Mouse (Mus musculus): Measurements from ENCODE around the gene 4921507P07Rik. TPM values are rescaled to one million over a fixed set of nuclear protein-coding genes. Genes with fewer than 3 reads are reported as not detected.
"Not testable (repeated sequence)": the region's sequence is repeated elsewhere in the genome, so short reads cannot be mapped to it uniquely, and the experiment has no call there.

4921507P07Rik gene
- 0.44 and 0.49 TPM in 2 replicates for polyA plus RNA-seq (2016; fragmentation: Nextera tagmentation; extraction: Ambion mirVana)

DNA sequence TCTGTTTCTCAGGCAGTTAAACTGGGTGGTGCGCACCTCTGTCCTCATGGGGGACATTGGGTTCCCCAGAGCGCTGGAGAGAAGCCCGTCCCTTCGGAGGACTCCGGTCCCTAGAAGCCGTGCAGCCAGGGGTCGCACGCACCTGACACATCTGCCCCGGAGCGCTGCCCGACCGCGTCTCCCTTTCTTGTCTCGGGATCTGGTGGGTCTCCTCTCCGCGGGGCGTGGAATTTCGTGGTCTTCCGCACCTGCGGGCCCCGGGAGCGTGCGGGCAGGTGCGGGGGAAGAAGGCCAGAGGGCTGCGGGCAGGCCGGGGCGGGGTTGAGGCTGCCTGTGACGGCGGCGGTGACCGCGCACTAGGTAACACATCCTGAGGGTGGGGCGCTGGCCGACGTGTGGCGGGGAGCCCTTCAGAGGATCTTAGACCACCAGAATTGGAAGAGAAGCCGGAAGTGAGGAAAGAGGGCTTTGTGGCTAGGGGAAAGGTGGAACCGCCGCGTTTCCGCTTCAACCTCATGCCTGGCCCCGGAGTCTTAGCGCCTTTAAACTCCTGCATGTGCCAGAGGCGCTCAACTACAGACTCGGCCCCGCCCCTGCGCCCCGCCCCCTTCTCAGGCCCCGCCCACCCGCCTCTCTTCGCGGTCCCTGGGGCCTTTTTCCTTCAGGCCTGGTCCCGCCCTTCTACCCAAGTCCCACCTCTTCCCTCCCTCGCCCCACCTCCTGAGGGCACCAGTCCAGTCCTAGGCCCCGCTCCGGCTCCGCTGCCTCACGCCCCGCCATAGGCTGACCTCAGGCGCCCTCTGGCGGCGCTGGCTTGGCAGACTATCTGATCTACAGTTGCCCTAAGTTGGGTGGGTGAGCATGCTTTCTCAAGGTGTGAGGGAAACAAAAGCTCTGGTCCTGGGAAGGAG is at the start of gene 4921507P07Rik:
Gene 4921507P07Rik, minus strand, starts transcription at position 332 of the 911 bp plus-strand sequence.
- peak within 1 kb of the TSS; percentile 70 for H3K4me3 ChIP-seq
- WGBS = 1% methylated on average over 61 of the region's 62 CpGs
- no peaks in the 10 kb centered on the region for H3K9me3 ChIP-seq
- peaks cover 4% of the 10 kb centered on the region; the same call in 1 of the 2 replicates for H3K36me3 ChIP-seq
- peaks cover 10% of the 10 kb centered on the region for H3K27me3 ChIP-seq (ENCODE audit: insufficient read depth, poor library complexity, severe bottlenecking)
- peaks cover 18% of the 10 kb centered on the region for H3K4me1 ChIP-seq
- DNase-seq (ENCODE audit: low spot score) = peak; percentile 98
- H3K27ac ChIP-seq = peak within 1 kb of the TSS; percentile 83

DNA sequence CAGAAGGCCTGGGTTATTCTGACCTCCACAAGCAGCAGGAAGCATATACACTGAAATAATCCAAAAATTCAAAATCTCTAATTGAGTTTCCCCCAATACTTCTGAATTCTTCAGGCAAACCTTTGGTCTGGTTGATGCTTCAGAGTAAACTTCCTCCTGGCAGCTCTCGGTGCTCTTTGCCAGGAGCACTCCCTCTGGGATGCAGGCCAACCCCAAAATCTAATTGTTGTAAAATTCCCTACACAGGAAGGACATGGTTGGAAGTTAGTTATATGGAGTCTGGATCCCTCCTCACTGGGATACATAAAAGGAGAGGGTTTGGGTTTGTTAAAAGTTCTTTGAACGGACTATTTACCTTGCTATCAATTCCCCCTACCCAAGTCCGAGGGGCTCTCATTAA is 48.3 kb upstream of the 4921507P07Rik start:
- H3K4me1 ChIP-seq = peaks cover 4% of the 10 kb centered on the region; the same call in 1 of the 2 replicates
- H3K36me3 ChIP-seq = no peaks in the 10 kb centered on the region
- WGBS = 82% methylated on average over 3 of the region's 3 CpGs
- no peak overlapping the region for H3K4me3 ChIP-seq
- H3K27me3 ChIP-seq (ENCODE audit: insufficient read depth, poor library complexity, severe bottlenecking) = no peaks in the 10 kb centered on the region
- H3K27ac ChIP-seq = no peak overlapping the region
- H3K9me3 ChIP-seq = no peaks in the 10 kb centered on the region
- no peak for DNase-seq (ENCODE audit: low spot score)

DNA sequence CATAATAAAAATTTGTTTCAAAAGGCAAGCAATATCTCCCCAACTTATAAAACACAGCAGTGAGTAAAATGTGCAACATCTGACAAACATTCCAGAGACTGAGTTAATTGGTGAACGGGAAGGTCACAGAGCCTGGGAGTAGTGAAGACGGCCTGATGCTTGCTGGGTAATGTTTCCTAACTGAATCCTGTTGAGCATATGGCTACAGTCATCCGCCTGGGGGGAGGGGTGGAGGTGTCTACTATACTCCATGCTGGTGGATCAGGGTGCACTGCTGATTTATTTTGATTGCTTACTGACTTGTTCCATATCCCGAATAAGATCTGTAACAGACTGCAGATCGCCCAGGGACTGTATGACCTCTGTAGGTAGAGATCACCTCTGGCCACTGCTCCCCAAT is 45.5 kb upstream of the 4921507P07Rik start:
- Histone ChIP-seq H3K27ac (no peak overlapping the region), H3K4me3 (no peak overlapping the region), H3K27me3 (ENCODE audit: insufficient read depth, poor library complexity, severe bottlenecking) (no peaks in the 10 kb centered on the region), H3K9me3 (no peaks in the 10 kb centered on the region), H3K36me3 (no peaks in the 10 kb centered on the region), H3K4me1 (peaks cover 8% of the 10 kb centered on the region; the same call in 1 of the 2 replicates)
- no peak for DNase-seq (ENCODE audit: low spot score)
- 71% methylated on average over 5 of the region's 5 CpGs for WGBS

DNA sequence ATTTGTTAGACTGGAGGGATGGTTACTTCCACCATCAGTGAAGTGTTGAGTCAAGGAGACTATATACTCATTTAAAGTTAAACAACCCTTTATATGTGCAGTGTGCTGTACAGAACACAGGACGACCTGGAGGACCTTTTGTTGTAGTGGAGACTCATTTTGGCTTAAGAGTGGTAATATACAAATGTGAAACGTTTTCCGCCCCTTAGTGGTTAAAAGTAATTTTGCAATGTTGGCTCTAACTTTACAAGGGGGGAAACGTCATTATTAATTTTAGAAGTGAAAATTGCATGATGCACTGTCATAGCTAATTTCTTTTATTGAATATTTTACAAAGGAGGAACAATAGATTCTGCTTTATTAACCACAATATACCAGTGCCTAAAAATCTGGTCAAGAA is 43.9 kb upstream of the 4921507P07Rik start:
- no peak for DNase-seq (ENCODE audit: low spot score)
- no peak overlapping the region for H3K27ac ChIP-seq
- H3K36me3 ChIP-seq = no peaks in the 10 kb centered on the region
- no peak overlapping the region for H3K4me3 ChIP-seq
- WGBS = 76% methylated on average over 4 of the region's 4 CpGs
- H3K4me1 ChIP-seq = peaks cover 8% of the 10 kb centered on the region; the same call in 1 of the 2 replicates
- no peaks in the 10 kb centered on the region for H3K27me3 ChIP-seq (ENCODE audit: insufficient read depth, poor library complexity, severe bottlenecking)
- no peaks in the 10 kb centered on the region for H3K9me3 ChIP-seq

DNA sequence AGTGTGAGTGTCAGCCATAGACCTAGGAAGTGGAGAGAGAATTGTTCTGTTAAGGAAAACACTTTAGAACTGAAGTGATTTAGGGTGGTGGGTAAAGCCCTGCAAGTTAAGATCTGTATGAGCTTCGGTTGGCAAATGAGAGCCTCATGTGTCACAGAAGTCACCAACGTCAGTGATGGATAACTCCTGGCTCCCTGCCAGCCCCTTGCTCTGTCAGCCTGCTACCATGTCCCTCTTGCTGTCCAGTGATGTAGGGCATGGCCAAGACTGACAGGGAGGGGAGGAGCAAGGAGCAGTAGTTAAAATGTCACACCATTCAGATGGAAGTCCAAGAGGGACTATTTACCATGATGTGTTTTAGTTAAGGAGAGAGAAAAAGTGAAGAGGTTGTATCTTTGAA is 43.2 kb upstream of the 4921507P07Rik start:
- peaks cover 8% of the 10 kb centered on the region; the same call in 1 of the 2 replicates for H3K4me1 ChIP-seq
- no peaks in the 10 kb centered on the region for H3K36me3 ChIP-seq
- no peaks in the 10 kb centered on the region for H3K27me3 ChIP-seq (ENCODE audit: insufficient read depth, poor library complexity, severe bottlenecking)
- no peaks in the 10 kb centered on the region for H3K9me3 ChIP-seq
- DNase-seq (ENCODE audit: low spot score) = no peak
- 36% methylated on average over 2 of the region's 2 CpGs for WGBS
- no peak overlapping the region for H3K27ac ChIP-seq
- no peak overlapping the region for H3K4me3 ChIP-seq

DNA sequence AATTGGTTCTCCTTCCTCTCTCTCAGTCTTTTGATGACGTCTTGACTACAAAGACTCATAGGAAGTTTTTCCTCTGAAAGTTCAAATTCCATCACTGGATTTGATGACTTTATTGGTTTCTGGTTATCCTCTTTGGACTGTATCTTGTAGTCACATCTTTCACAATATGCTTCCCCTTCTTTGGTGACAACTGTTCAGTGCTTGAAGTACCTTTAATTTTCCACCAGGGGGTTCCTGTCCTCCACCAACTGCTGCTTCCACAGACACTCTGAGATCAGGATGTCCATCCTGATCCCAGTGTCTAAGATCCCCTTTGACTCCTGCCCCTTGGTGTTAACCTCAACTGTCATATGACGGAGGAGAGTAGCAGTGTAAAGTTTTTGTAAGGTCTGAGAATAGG is 29.7 kb upstream of the 4921507P07Rik start:
- WGBS = 67% methylated on average over 2 of the region's 2 CpGs
- DNase-seq (ENCODE audit: low spot score); H3K4me3 ChIP-seq; H3K9me3 ChIP-seq; H3K4me1 ChIP-seq; H3K27me3 ChIP-seq (ENCODE audit: insufficient read depth, poor library complexity, severe bottlenecking); H3K36me3 ChIP-seq; H3K27ac ChIP-seq: not testable (repeated sequence)

DNA sequence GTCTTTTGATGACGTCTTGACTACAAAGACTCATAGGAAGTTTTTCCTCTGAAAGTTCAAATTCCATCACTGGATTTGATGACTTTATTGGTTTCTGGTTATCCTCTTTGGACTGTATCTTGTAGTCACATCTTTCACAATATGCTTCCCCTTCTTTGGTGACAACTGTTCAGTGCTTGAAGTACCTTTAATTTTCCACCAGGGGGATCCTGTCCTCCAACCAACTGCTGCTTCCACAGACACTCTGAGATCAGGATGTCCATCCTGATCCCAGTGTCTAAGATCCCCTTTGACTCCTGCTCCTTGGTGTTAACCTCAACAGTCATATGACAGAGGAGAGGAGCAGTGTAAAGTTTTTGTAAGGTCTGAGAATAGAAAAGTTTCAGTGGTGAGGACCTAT is 21.8 kb upstream of the 4921507P07Rik start:
- H3K4me1 ChIP-seq; DNase-seq (ENCODE audit: low spot score); H3K9me3 ChIP-seq; H3K4me3 ChIP-seq; H3K36me3 ChIP-seq; H3K27me3 ChIP-seq (ENCODE audit: insufficient read depth, poor library complexity, severe bottlenecking); H3K27ac ChIP-seq: not testable (repeated sequence)
- WGBS = 80% methylated on average over 1 of the region's 1 CpGs

DNA sequence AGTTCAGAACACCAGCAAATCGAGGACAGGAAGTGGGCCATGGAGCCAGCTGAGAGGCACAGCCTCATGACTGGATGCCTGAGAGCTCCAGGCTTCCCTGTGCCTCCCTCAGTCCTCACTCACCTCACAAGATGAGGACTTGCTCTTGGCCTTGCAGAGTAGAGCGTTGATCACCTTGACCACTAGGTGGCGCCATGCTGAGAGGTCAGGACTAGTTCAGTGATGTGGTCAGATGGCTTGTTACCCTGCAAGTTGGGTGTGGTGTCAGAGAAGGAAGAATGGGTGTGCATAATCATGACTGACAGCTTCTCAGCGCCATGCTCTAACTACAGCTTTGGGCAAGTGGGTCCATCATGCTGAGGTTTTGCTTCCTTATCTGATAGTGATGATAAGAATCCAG is 5.2 kb upstream of the 4921507P07Rik start:
- WGBS = 29% methylated on average over 4 of the region's 4 CpGs
- DNase-seq (ENCODE audit: low spot score) = no peak
- H3K36me3 ChIP-seq = no peaks in the 10 kb centered on the region

DNA sequence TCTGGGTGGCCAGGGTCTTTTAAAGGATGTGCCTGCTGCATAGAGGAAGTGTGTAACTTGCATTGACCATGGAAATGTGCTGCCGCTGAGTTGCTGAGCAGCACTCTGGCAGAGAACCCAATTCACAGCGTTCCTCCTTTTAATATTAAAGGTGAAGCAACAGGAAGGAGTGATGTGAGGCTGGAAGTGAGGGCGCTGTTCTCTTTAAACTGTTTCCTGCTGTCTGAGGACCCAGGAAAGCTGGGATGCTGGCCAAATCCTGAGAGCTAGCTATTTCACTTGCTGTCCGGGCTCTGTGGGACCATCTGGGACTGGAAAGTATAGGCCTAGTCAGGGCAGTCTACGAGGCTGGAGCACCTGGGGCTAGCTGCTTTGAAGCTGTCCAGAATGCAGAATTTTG is 2.1 kb upstream of the 4921507P07Rik start:
- no peak for DNase-seq (ENCODE audit: low spot score)
- Histone ChIP-seq H3K27me3 (ENCODE audit: insufficient read depth, poor library complexity, severe bottlenecking) (peaks cover 10% of the 10 kb centered on the region), H3K4me3 (no peak overlapping the region), H3K27ac (no peak overlapping the region), H3K9me3 (no peaks in the 10 kb centered on the region), H3K4me1 (peaks cover 15% of the 10 kb centered on the region), H3K36me3 (peaks cover 4% of the 10 kb centered on the region; the same call in 1 of the 2 replicates)
- 69% methylated on average over 5 of the region's 5 CpGs for WGBS

More for the DNA sequence above, 5.2 kb upstream of the 4921507P07Rik start:
- H3K9me3 ChIP-seq = no peaks in the 10 kb centered on the region
- H3K27ac ChIP-seq = no peak overlapping the region
- H3K4me3 ChIP-seq = no peak overlapping the region
- H3K27me3 ChIP-seq (ENCODE audit: insufficient read depth, poor library complexity, severe bottlenecking) = no peaks in the 10 kb centered on the region
- peaks cover 10% of the 10 kb centered on the region for H3K4me1 ChIP-seq

DNA sequence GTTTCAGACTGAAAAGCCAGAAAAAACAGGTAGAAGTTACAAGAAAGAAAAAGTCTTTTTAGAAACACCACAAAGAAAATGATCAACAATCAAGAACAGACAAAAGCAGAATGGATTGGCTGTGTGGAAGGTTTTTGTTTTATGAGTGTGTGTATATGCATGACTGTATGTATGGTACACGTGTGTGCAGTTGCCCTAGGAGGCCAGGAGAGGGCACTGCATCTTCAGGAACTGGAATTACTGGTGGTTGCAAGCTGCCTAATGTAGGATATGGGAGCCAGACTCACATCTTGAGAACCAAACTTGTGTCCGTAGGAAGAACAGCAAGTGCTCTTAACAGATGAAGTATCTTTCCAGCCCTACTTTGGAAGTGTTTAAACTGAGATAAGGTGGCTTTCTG is 2.1 kb downstream of the 4921507P07Rik start:
- DNase-seq (ENCODE audit: low spot score) = peak; percentile 41
- H3K4me1 ChIP-seq = peaks cover 18% of the 10 kb centered on the region
- peaks cover 4% of the 10 kb centered on the region; the same call in 1 of the 2 replicates for H3K36me3 ChIP-seq
- no peaks in the 10 kb centered on the region for H3K9me3 ChIP-seq
- peaks cover 10% of the 10 kb centered on the region for H3K27me3 ChIP-seq (ENCODE audit: insufficient read depth, poor library complexity, severe bottlenecking)
- WGBS = 74% methylated on average over 2 of the region's 2 CpGs
- no peak overlapping the region for H3K4me3 ChIP-seq
- H3K27ac ChIP-seq = no peak overlapping the region

DNA sequence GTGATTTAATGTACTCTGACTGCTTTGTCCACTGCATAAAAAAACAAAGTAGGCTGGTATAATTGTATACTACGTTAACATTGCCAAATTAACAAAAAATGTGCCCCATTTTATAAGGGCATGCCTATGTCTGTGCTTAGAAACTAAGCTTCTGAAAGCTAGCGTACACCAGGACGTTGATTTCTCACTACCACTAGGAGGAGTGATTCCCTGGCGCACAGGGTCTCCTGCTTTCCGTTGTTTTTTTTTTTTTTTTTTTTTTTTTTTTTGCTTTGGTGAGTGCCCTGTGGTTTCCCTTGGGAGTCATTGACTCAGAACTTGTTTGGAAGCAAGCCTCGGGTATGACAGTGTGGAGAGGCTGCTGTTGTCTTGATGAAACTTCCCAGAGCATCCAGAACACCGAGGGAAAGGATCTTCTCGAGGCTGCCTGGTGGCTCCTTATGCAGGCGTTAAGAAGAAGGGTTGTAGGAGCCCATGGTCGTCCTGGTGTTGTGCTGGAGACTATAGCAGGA is 3.0 kb downstream of the 4921507P07Rik start:
- Histone ChIP-seq H3K36me3 (peaks cover 4% of the 10 kb centered on the region; the same call in 1 of the 2 replicates), H3K4me3 (no peak overlapping the region), H3K27me3 (ENCODE audit: insufficient read depth, poor library complexity, severe bottlenecking) (peaks cover 10% of the 10 kb centered on the region), H3K4me1 (peaks cover 18% of the 10 kb centered on the region), H3K9me3 (no peaks in the 10 kb centered on the region), H3K27ac (no peak overlapping the region)
- 62% methylated on average over 10 of the region's 10 CpGs for WGBS
- no peak for DNase-seq (ENCODE audit: low spot score)

DNA sequence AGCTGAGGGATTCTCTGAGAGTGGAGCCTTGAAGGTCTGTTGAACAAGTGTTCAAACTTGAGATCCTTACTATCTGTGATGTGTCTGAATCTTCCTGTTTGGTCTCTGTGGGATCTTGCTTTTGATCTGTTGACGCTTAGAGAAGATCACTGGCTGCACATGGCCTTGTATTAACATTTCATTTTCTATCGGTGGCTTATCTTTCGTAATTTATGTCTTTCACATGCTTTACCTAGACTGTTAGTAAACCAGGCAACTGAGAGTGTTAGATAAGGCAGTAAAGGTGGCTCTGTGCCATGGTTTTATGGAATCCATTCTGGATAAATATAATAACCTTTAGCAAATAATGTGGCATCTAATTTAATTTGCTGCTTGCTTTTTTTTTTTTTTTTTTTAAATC is 6.2 kb downstream of the 4921507P07Rik start:
- Histone ChIP-seq H3K4me3 (no peak overlapping the region), H3K27me3 (ENCODE audit: insufficient read depth, poor library complexity, severe bottlenecking) (peaks cover 2% of the 10 kb centered on the region), H3K4me1 (peaks cover 14% of the 10 kb centered on the region), H3K27ac (no peak overlapping the region), H3K36me3 (peaks cover 4% of the 10 kb centered on the region; the same call in 1 of the 2 replicates), H3K9me3 (no peaks in the 10 kb centered on the region)
- 78% methylated on average over 3 of the region's 3 CpGs for WGBS
- DNase-seq (ENCODE audit: low spot score) = no peak

DNA sequence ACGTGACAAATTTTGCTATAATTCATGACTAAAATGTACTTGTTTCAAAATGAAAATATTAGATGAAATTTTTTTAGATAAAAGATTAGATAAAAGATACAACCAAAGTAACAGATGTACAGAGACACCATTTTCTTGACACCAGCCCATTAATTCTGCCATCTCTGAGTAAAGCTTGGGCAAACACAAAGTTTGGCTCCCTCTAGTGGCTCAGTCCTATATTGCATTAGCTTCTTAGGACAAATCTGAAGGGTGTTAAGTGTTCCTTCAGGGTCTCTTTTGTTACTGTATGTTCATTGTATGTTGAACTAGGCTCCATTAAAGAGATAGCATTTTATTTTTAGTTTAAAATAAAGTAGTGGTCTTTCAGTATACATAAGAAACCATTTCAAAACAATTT is 8.2 kb downstream of the 4921507P07Rik start:
- no peaks in the 10 kb centered on the region for H3K36me3 ChIP-seq
- no peak for DNase-seq (ENCODE audit: low spot score)
- 85% methylated on average over 1 of the region's 1 CpGs for WGBS
- H3K27me3 ChIP-seq (ENCODE audit: insufficient read depth, poor library complexity, severe bottlenecking) = no peaks in the 10 kb centered on the region
- H3K27ac ChIP-seq = no peak overlapping the region
- H3K4me1 ChIP-seq = peaks cover 15% of the 10 kb centered on the region
- no peaks in the 10 kb centered on the region for H3K9me3 ChIP-seq
- H3K4me3 ChIP-seq = no peak overlapping the region

All from heart, embryonic 10.5 days (tissue).